Mouse (Mus musculus) lung, postnatal 0 days (tissue): Measurements from ENCODE around the gene Lxn.

ENCODE experiments used
- CTCF ChIP-seq: IDR thresholded peaks from 2 replicates; pipeline ENCODE4 v1.5.1; 2016; ENCODE audit warnings: antibody characterized with exemption, mild to moderate bottlenecking
- EP300 ChIP-seq: IDR thresholded peaks from 2 replicates; pipeline ENCODE4 v1.6.1; 2016; ENCODE audit warnings: antibody characterized with exemption, mild to moderate bottlenecking, control low read depth

DNA sequence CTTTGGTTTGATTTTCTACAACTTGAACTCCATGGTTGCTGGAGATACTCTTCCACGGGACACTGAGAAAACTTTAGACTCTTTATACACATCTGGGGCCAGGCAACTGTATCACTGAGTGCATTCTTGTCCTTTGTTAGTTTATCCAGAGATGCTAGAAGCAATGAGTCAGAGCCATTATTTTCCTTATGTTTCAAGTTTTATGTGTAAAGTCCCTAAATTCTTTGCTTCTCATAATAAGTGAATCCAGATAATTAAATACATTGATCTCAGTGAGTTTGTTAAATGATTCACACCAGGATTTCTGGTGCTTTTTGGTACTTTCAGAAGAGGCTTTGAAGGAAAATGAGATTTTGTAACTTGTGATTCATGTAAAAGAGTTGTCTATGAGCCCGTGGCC lies 41.6 kb upstream of the Lxn start:
- no peak for TF ChIP-seq CTCF
- no peak for TF ChIP-seq EP300
